Mouse (Mus musculus): ENCODE measurements around the gene Eral1.

- TF ChIP-seq POLR2A (IDR thresholded peaks at IDR 0.05; ENCODE audit: insufficient read depth, low read depth, low read length) (no peak), CTCF (IDR thresholded peaks at IDR 0.05; ENCODE audit: insufficient read depth, low read depth, low read length) (no peak)
Observed at GRCm38 (mm10) chr11:78119898-78120297, 39.7 kb upstream of the Eral1 start.

Data from olfactory bulb, adult 2 months (tissue).